Mouse (Mus musculus) limb, embryonic 14.5 days (tissue): ENCODE data around the gene Mgat4b. TPM values are rescaled to one million over a fixed set of nuclear protein-coding genes. Genes with fewer than 3 reads are reported as not detected.

Experiments
- ATAC-seq: fragments of 200-750 bp; cut with Nextera tagmentation; 2 replicates; pipeline ENCODE4 v1.8.0; 2017; ENCODE audit warnings: low read depth, moderate number of reproducible peaks, moderate TSS enrichment; ENCODE audit not compliant: low FRiP score
- DNase-seq: peaks from one replicate; pipeline ENCODE4 v3.0.0-alpha.2; 2015; ENCODE audit warnings: low spot score
- H3K27ac ChIP-seq: fragments of 300-500 bp; sonication (generic); replicated peaks from 2 replicates; pipeline ENCODE4 v1.5.1; 2014; ENCODE audit warnings: low read depth, mild to moderate bottlenecking, low read length, moderate library complexity, mixed read lengths
- H3K27me3 ChIP-seq: fragments of 300-500 bp; sonication (generic); 2 replicates; pipeline ENCODE4 v1.6.1; 2014; ENCODE audit warnings: low read length, mixed read lengths; ENCODE audit not compliant: control insufficient read depth, insufficient read depth
- H3K36me3 ChIP-seq: fragments of 300-500 bp; sonication (generic); 2 replicates; pipeline ENCODE4 v1.6.1; 2014; ENCODE audit warnings: mild to moderate bottlenecking, low read length, moderate library complexity, mixed read lengths; ENCODE audit not compliant: control insufficient read depth, insufficient read depth
- H3K4me1 ChIP-seq: fragments of 300-500 bp; sonication (generic); 2 replicates; pipeline ENCODE4 v1.6.1; 2014; ENCODE audit warnings: antibody characterized with exemption, low read length, mixed read lengths; ENCODE audit not compliant: control insufficient read depth, insufficient read depth
- H3K4me2 ChIP-seq: fragments of 300-500 bp; sonication (generic); replicated peaks from 2 replicates; pipeline ENCODE4 v1.6.1; 2014; ENCODE audit warnings: low read depth, mild to moderate bottlenecking, low read length, moderate library complexity; ENCODE audit not compliant: severe bottlenecking
- H3K4me3 ChIP-seq: fragments of 300-500 bp; sonication (generic); replicated peaks from 2 replicates; pipeline ENCODE4 v1.5.1; 2014; ENCODE audit warnings: low read length
- H3K9ac ChIP-seq: fragments of 300-500 bp; sonication (generic); 2 replicates; pipeline ENCODE4 v1.6.1; 2014; ENCODE audit warnings: mild to moderate bottlenecking, low read depth, low read length, moderate library complexity; ENCODE audit not compliant: severe bottlenecking
- H3K9me3 ChIP-seq: fragments of 300-500 bp; sonication (generic); 2 replicates; pipeline ENCODE4 v1.6.1; 2016; ENCODE audit warnings: low read length; ENCODE audit not compliant: control insufficient read depth
- POLR2A ChIP-seq: fragments of 200-500 bp; IDR thresholded peaks from 2 replicates; pipeline ENCODE4 v1.8.0; 2012; ENCODE audit warnings: inconsistent platforms, mild to moderate bottlenecking, moderate library complexity, borderline replicate concordance; ENCODE audit not compliant: insufficient read depth, insufficient read length; ENCODE audit errors: extremely low read depth
- WGBS: fragments of 180-500 bp; shearing (Covaris S2); extraction: QIAGEN DNeasy Blood & Tissue Kit; methylation state at CpG from one replicate; pipeline ENCODE4 v1.1.7; 2014; 5-methylcytosine and 5-hydroxymethylcytosine counted together
- polyA plus RNA-seq, 2 experiments: library from polyadenylated mRNA; depleted of rRNA in 1 of 2; stranded (reverse) in 1 of 2; unstranded in 1 of 2; fragments of >200 nt; fragmentation: Nextera tagmentation in 1 of 2; extraction: Ambion mirVana in 1 of 2; gene quantifications; 2 replicates each; pipeline versions ENCODE4 v1.2.1 to v1.2.3; 2012 to 2014

Mgat4b gene
- polyA plus RNA-seq, 2 experiments: 21.1 to 34.5 TPM

GRCm38 (mm10) chr11:50258310-50258709 is 47.6 kb downstream of the Mgat4b start:
- H3K4me2 ChIP-seq: no peak overlapping the region
- H3K4me1 ChIP-seq: no peaks in the 10 kb centered on the region
- TF ChIP-seq POLR2A: no peak
- H3K9ac ChIP-seq: no peak overlapping the region
- no peak overlapping the region for H3K4me3 ChIP-seq
- no peaks in the 10 kb centered on the region for H3K27me3 ChIP-seq
- no peaks in the 10 kb centered on the region for H3K9me3 ChIP-seq
- 78% methylated on average over 7 of the region's 7 CpGs for WGBS
- H3K36me3 ChIP-seq: peaks cover 74% of the 10 kb centered on the region
- no peak for ATAC-seq
- H3K27ac ChIP-seq: no peak overlapping the region
- no peak for DNase-seq

GRCm38 (mm10) chr11:50262020-50262419 is 51.3 kb downstream of the Mgat4b start:
- ATAC-seq (no peak), DNase-seq (no peak)
- Histone ChIP-seq H3K4me1 (no peaks in the 10 kb centered on the region), H3K4me2 (no peak overlapping the region), H3K9me3 (no peaks in the 10 kb centered on the region), H3K4me3 (no peak overlapping the region), H3K27me3 (no peaks in the 10 kb centered on the region), H3K36me3 (peaks cover 93% of the 10 kb centered on the region), H3K27ac (no peak overlapping the region), H3K9ac (no peak overlapping the region)
- WGBS: 96% methylated on average over 4 of the region's 4 CpGs
- TF ChIP-seq POLR2A: no peak

- H3K4me1 ChIP-seq: no peaks in the 10 kb centered on the region
- WGBS: 90% methylated on average over 3 of the region's 3 CpGs
- no peak overlapping the region for H3K4me3 ChIP-seq
- H3K27ac ChIP-seq: no peak overlapping the region
- DNase-seq: no peak
- no peak overlapping the region for H3K9ac ChIP-seq
- no peak for ATAC-seq
- H3K36me3 ChIP-seq: peaks cover 91% of the 10 kb centered on the region
- H3K27me3 ChIP-seq: no peaks in the 10 kb centered on the region
- no peak for TF ChIP-seq POLR2A
- H3K9me3 ChIP-seq: no peaks in the 10 kb centered on the region
- H3K4me2 ChIP-seq: no peak overlapping the region
These were observed 52.5 kb downstream of the Mgat4b start for GRCm38 (mm10) chr11:50263198-50263597.

GRCm38 (mm10) chr11:50265931-50266330 is 55.2 kb downstream of the Mgat4b start:
- DNase-seq: no peak
- 81% methylated on average over 8 of the region's 8 CpGs for WGBS
- H3K4me3 ChIP-seq: no peak overlapping the region
- no peak overlapping the region for H3K9ac ChIP-seq
- ATAC-seq: no peak
- H3K4me1 ChIP-seq: no peaks in the 10 kb centered on the region
- no peak overlapping the region for H3K27ac ChIP-seq
- no peak for TF ChIP-seq POLR2A
- no peaks in the 10 kb centered on the region for H3K9me3 ChIP-seq
- peaks cover 63% of the 10 kb centered on the region for H3K36me3 ChIP-seq
- no peak overlapping the region for H3K4me2 ChIP-seq
- no peaks in the 10 kb centered on the region for H3K27me3 ChIP-seq

- Histone ChIP-seq H3K27ac (no peak overlapping the region), H3K27me3 (no peaks in the 10 kb centered on the region), H3K9me3 (no peaks in the 10 kb centered on the region), H3K4me3 (no peak overlapping the region), H3K36me3 (peaks cover 53% of the 10 kb centered on the region), H3K4me2 (no peak overlapping the region), H3K4me1 (no peaks in the 10 kb centered on the region), H3K9ac (no peak overlapping the region)
- ATAC-seq: no peak
- WGBS: 87% methylated on average over 3 of the region's 3 CpGs
- no peak for TF ChIP-seq POLR2A
- DNase-seq: no peak
These were observed 56.3 kb downstream of the Mgat4b start for GRCm38 (mm10) chr11:50266997-50267396.

GRCm38 (mm10) chr11:50269163-50269562 is 58.5 kb downstream of the Mgat4b start:
- H3K27me3 ChIP-seq: no peaks in the 10 kb centered on the region
- no peak for TF ChIP-seq POLR2A
- H3K4me2 ChIP-seq: no peak overlapping the region
- no peak for ATAC-seq
- WGBS: 87% methylated on average over 2 of the region's 2 CpGs
- no peak overlapping the region for H3K27ac ChIP-seq
- peaks cover 36% of the 10 kb centered on the region for H3K36me3 ChIP-seq
- H3K4me3 ChIP-seq: no peak overlapping the region
- no peak for DNase-seq
- no peak overlapping the region for H3K9ac ChIP-seq
- no peaks in the 10 kb centered on the region for H3K4me1 ChIP-seq
- no peaks in the 10 kb centered on the region for H3K9me3 ChIP-seq
